Mouse (Mus musculus) kidney, adult 9 months (tissue): ENCODE measurements at regions not wholly inside any gene's neighbourhood (a gene's known extent, or its start where the extent isn't known, plus 50 kb on each side); places are given as distances from the start of the nearest gene placed in this dataset.
A peak's percentile ranks its signal among the peaks of the same experiment; 100 is the strongest.

Experiments used
- DNase-seq: peaks from one replicate; pipeline ENCODE4 v3.0.0; 2022

DNA sequence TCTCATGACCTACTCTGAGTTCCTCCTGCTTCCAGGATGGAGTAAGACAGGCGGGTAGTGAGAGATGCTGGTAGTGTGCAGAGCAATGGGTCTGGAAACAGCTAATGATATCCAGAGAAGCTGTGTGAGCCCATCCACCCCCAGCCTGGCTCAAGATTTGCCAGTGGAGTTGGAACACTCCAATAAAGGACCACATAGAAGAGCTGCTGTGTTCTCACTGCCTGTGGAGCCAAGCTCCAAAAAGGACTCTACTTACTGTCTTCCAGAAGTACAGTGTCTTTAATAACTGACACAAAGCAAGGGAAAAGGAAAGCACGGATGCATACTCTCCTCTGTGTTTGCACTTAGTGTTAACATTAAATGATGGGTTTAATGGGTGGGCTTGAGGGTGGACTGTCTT lies 138.0 kb upstream of the Dnajc19 start:
- no peak for DNase-seq

DNA sequence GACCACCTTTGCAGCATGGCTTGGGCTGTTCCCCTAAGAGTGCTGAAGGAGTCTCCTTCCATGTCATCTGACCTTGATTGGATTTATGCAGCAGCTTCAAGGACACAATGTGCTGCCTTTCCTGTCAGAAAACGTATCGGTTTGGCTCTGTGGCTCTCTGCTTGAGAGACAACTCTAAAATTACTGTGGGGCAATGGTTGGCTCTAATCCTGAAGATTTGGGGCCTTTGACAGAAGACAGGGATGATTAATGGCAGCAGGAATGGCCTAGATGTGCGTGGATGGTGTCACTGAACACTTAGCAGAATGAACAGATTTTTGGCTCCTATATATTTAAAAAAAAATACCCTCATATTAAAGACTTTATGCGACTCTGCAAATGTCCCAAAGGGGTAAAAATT lies 136.8 kb upstream of the Dnajc19 start:
- no peak for DNase-seq

DNA sequence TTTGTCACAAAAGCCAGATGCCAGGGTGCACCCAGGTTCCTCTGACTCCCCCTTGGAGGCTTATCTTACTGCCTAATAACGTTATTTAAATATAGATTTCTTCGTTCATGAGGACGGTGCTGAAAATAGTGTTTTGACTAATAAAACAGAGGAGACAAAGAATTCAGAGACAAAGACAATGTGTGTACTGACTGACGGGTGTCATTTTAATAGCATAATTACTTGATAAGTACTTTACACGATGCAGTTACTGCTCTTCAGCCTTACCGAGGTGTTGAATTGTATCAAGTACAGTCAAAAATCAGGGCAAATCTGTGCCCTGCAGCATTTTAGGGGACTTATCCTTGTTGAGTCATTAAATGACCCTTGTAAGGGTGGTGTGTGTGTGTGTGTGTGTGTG lies 133.1 kb upstream of the Dnajc19 start:
- DNase-seq = no peak

DNA sequence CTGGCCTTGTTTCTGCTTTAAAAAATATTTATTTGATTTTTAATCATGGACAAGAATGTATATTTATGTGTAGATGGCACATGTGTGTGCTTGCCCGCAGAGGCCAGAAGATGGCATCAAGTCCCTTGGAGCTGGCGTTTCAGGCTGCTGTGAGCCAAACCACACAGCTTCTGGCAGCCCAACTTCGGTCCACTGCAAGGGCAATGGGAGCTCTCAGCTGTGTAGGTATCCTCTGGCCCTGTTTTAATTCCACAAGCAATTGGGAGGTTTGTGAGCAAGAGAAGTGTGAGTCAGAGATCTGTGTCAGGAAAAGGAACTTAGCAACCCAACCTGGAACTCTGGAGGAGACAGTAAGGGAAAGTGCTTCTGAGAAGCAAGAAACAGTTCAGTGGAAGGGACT lies 125.3 kb upstream of the Dnajc19 start:
- no peak for DNase-seq

DNA sequence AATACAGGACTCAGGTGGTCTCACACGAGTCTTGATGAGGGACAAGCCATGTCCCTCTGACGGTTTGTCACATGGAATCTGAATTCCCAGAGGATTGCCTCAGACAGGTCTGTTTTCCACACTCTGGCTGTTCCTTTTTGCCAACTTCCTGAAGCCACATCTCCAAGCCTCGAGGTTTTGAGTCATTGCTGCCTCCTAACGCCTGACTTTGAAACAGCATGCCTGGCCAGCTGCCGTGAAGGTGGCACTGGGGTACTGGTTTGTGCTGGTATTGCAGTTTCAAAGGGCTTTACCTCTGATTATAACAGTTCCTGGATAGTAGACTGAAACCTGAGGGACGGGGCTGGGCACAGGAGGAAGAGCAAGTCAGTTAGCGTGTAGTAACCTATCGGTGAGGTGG lies 117.1 kb upstream of the Dnajc19 start:
- DNase-seq = peak; percentile 76

DNA sequence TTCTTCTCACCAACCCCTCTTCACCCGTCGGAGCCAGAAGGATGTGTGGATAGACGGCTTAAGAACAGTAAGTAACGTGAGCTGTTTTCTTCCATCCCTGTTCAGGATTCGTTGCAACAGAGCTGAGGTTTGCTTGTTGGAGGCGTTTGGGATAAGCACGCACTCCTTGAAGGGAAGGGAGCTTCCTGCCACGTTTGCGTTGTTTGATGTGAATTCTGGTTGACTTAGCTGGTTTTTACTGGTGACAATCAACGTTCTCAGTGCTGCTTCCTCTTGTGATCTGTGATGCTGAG lies 116.0 kb upstream of the Dnajc19 start:
- DNase-seq = no peak

DNA sequence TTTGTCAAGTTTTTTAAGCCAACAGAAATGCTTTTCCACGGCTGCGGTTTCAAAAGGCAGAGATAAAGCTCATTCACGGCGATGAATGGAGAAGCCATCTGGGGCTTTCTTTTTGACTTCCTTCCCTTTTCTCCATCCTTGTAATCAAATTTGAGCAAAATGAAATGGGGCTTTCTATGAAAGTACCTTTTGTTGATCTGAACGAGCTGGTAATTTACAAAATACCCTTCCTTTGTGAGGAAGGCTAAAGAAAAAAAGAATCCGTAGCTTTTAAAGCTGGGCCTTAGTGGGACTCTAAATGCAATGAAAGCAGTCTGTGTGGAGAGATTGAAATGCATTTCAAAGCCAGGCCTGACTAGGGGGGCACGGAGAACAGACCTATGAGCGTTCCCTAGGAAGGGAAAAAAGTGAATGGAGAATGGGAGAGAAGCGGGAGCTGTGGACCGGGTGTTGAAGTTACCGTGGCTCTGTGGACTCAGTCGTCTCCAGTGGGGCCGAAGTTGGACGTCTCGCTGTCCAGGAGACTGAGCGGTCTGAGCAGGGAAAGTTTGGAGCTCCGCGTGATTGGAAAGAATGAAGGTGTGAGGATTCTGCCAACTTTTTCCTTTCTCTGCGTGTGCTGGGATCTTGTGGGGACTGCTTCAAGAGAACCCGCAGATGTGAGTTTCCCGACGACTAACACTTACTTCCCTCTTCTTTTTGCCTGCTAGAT lies 115.5 kb upstream of the Dnajc19 start:
- DNase-seq = no peak

DNA sequence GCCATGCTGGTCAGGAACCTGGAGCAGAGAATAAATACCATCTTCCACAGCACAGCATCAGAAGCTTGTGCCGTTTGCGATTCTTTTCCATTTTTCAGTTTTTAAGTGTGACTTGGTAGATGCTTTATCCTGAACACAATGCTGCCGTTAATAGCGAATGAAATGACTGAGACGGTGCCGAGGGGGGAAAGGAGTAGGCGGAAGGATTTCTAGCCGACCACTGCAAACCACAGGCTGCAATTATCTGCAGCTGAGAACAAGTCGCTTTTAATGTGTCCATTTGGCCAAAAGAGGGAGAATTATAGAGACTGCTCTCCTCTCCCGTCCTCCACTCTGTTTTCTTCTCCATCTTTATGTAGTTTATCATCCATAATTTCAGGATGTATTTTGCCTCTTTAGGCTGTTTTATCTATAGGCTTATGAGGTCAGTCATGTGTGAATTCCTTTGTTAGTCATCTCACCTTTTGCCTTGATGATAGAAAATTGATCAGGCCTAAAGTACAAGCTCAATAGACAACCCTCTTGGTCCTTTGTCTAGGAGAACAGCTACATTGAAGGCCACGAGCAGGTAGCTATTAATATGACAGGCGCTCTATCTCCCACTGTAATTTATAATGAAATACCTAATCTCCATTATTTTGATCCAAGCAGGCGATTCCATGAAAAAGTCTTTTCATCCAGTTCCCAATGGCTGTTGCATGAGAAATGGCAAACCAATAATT lies 114.8 kb upstream of the Dnajc19 start:
- no peak for DNase-seq

DNA sequence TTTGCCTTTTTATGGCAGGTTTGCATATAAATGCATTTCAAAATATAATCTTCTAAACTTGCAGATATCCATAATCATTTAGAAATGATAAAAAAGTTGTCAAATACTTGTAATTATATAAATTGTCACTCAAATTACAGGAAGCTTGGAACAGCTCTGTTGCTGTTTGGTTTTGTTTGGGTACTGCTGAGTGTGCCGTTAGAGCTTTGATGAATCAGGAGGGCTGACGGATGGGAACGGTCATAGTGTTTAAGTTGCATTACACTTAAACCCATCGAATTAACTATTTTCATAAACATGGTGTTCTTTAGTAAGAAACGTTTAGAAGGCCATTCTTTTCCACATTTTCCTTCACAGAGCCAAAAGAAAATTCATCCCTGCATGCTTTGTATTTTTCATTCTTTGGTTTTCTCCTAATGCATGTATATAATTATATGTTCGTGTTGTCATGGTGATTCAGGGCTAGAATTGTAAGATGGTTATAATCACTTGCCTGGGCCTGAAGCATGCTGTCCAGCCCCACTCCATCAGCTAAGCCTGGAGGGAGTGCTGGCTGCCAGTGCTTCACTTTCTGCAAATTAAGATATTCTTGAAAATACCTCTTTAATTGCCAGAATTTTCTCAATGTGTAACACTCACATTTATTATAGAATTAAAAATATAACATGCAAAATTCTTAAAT lies 92.4 kb upstream of the Dnajc19 start:
- no peak for DNase-seq

DNA sequence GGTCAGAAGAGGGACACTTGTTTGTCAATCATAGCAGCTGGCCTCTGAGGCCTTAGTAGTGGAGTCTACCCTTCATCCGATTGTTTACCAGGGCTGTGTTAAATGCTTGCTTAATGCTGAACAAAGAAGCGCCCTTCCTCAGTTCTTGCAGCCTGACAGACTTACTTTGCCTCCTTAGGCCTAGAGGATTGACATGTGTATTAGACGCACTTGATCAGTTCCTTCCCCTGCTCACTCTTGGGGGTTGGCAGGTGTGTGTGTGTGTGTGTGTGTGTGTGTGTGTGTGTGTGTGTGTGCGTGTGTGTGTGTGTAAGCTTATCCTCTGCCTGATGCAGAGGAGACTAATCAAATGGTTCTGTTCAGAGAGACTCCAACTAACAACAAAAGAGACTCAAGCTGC lies 91.8 kb upstream of the Dnajc19 start:
- DNase-seq = no peak

DNA sequence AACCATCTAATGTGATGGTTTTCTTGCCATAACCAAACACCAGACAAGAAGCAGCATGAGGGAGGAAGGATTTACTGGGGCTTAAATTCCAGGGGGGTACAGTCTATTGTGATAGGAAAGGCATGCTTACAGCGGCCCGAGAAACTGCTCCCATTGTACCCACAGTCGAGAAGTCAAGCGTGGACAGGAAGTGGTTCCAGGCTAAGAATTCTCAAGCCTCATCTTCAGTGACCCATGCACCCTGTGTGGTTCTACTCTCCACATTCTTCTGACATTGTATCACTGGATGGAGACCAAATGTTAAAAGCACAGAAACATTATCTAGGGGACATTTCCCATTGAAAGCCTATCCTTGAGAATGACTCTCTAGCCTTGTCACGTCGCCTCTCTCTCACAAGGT lies 90.8 kb upstream of the Dnajc19 start:
- DNase-seq = no peak

DNA sequence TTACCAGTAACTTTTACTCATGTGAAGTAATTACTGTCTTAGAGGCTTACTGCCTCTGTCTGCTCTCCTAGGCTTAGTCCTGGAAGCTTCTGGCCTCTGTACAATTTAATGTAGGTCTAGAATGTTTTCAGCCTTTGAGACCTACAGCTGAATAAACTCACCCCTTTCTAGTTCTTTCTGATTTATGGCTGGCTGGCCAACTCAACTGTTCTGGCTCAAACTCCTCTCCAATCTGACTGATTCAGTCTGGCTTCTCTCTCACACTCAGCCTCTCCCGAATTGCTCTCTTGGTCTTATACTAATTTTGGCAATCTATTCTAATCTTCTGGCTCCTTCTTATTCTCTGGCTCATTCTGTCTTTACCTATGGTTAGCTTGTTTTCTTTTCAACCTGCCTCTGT lies 87.0 kb upstream of the Dnajc19 start:
- DNase-seq = no peak

DNA sequence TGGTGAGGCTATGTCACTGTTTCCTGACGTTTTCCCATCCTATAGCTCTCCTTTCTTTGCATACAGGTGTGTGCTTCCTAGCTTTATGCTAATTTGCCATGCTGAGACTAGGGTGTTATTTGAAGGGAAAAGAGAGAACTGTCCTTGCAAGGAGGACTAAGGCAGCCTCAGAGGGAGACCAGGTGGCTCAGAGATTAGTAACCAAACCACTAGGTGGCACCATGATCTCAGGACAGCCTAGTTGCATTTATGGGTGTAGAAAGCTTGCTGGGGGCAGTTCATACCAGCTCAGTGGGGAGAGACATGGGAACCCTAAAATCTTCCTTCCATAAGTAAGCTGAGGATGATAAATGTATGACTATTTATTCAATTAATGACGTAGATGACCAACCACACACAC lies 68.9 kb upstream of the Dnajc19 start:
- peak; percentile 23 for DNase-seq

DNA sequence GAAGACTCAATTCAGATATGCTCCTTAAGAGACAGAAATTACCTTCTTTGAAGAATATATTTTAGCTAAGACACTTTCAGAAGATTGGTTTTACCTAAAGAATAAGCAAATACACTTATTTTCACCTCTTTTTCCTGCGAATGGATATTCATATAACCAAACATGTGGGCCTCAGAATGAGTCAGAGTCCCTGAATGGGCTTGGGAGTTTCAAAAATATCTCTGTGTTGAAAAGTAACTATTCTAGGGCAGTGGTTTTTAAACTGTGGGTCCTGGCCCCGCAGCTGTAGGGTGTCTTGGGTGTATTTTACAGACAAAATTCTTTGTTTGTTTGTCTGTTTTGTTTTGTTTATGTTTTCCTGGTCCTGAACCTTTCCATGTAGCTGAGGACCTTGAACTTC lies 62.5 kb upstream of the Dnajc19 start:
- no peak for DNase-seq

DNA sequence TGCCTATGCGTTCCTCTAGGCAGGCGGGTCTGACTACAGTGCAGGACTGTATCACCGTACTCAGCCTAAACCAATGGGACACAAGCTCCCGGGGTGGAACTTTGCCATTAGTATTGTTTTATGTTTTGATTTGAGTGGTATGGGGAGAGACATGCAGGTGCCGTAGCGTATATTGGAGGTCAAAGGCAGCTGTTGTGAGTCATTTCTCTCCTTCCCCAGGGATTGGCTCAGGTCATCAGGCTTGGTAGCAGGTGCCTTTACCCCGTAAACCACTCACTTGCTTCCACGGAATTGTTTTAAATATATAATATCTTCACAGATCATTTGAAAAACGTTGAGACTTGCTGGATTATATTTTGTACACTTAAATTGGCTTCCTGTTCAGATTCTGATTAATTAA lies 58.1 kb upstream of the Dnajc19 start:
- DNase-seq = no peak

DNA sequence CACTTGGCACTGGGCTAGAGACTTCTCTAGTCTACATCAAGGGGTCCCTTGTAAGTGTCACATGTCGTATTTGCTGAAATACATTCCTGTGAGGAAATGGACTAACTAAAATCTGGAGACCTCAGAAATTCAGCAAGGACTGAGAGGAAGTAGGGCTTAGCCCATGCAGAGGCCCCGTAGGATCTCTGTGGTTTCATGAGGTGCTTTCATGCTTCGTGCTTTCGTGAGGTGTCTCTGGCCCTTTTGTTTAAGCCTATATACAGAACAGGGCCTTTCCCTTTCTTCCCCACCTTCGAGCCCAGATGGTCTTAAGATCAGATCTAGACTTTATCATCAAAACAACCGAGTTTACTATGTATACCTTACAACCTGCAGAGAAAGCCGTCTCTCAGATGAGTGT lies 56.9 kb upstream of the Dnajc19 start:
- DNase-seq = no peak

DNA sequence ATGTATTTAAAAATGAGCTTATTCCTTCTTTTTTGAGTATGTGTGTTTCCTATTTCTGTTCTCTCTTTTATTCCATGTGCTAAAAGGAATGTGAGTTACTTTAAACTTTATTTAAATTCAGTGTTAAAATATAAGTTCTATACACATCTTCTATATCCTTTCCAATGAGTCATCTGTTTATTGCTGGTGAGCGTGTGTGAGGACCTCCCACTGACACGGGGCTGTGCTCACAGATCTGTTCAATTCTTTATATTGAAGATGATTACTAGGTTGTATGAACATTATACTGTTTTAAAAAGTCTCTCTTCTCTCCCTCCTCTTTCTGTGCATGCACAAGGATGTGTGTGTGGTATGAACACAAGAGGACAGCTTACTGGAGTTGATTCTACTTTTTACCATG lies 55.3 kb upstream of the Dnajc19 start:
- no peak for DNase-seq
